ENCODE assay signal across 13 mouse cellular contexts in genomic region chr19:17207141-17207540, GRCm38 (mm10).
"Had no signal": no experiment of that assay in that cellular context is flagged by ENCODE, and none has a peak within 500 bp of the region (broad histone marks: within the 10 kb centered on the region; RNA-seq: fewer than 3 reads in every experiment).

No protein-coding gene starts in this region.

- H3K9me3 ChIP-seq: limb, embryonic 13.5 days; midbrain, embryonic 13.5 days; neural tube, embryonic 15.5 days; stomach, embryonic 15.5 days had no signal

- H3K4me3 ChIP-seq: limb, embryonic 13.5 days; midbrain, embryonic 13.5 days; myocyte; neural tube, embryonic 15.5 days; stomach, embryonic 15.5 days had no signal

- ATAC-seq: midbrain, embryonic 13.5 days had no signal

- DNase-seq: kidney, postnatal 25 days; lung, adult 18-20 months; right cerebral cortex, adult 18-20 months; right cerebral cortex, postnatal 4 days; spleen, adult 18-20 months; thymus, adult 2 months; thymus, postnatal 36 days had no signal

- H3K9ac ChIP-seq: limb, embryonic 13.5 days; liver, embryonic 14.5 days; midbrain, embryonic 13.5 days; neural tube, embryonic 15.5 days; stomach, embryonic 15.5 days had no signal

- H3K27ac ChIP-seq: limb, embryonic 13.5 days; liver, embryonic 14.5 days; midbrain, embryonic 13.5 days; neural tube, embryonic 15.5 days; stomach, embryonic 15.5 days had no signal

- H3K36me3 ChIP-seq: limb, embryonic 13.5 days; midbrain, embryonic 13.5 days; neural tube, embryonic 15.5 days; stomach, embryonic 15.5 days had no signal

- H3K4me1 ChIP-seq: limb, embryonic 13.5 days; midbrain, embryonic 13.5 days; neural tube, embryonic 15.5 days; stomach, embryonic 15.5 days had no signal

- H3K27me3 ChIP-seq: limb, embryonic 13.5 days; midbrain, embryonic 13.5 days; neural tube, embryonic 15.5 days; stomach, embryonic 15.5 days had no signal

- H3K4me2 ChIP-seq: limb, embryonic 13.5 days; midbrain, embryonic 13.5 days; neural tube, embryonic 15.5 days; stomach, embryonic 15.5 days had no signal
